Mouse (Mus musculus): ENCODE measurements at regions not wholly inside any gene's neighbourhood (a gene's known extent, or its start where the extent isn't known, plus 50 kb on each side); places are given as distances from the start of the nearest gene placed in this dataset.

- intact Hi-C loops (cut with DNase I): loop anchor here (5.0 kb wide), 2 partner anchors 94 to 391 kb away; no protein-coding TSS in a partner anchor
Observed at GRCm38 (mm10) chr10:95086755-95087154, 142.1 kb upstream of the Plxnc1 start.

- intact Hi-C loops (cut with DNase I): loop anchor here (5.0 kb wide), 2 partner anchors 93 to 392 kb away; no protein-coding TSS in a partner anchor
Observed at GRCm38 (mm10) chr10:95085688-95086268, 141.1 kb upstream of the Plxnc1 start.

- intact Hi-C loops (cut with DNase I): no loop called here
Observed at GRCm38 (mm10) chr10:95083341-95084148, 138.9 kb upstream of the Plxnc1 start.

- intact Hi-C loops (cut with DNase I): no loop called here
Observed at GRCm38 (mm10) chr10:95082634-95083033, 138.0 kb upstream of the Plxnc1 start.

GRCm38 (mm10) chr10:95079979-95080378 is 135.3 kb upstream of the Plxnc1 start:
- intact Hi-C loops (cut with DNase I): no loop called here

GRCm38 (mm10) chr10:95076421-95076820 is 131.8 kb upstream of the Plxnc1 start:
- intact Hi-C loops (cut with DNase I): no loop called here

- intact Hi-C loops (cut with DNase I): no loop called here
Observed at GRCm38 (mm10) chr10:95075897-95076296, 131.3 kb upstream of the Plxnc1 start.

GRCm38 (mm10) chr10:95074959-95075590 is 130.4 kb upstream of the Plxnc1 start:
- intact Hi-C loops (cut with DNase I): no loop called here

GRCm38 (mm10) chr10:95074381-95074780 is 129.7 kb upstream of the Plxnc1 start:
- intact Hi-C loops (cut with DNase I): no loop called here

GRCm38 (mm10) chr10:95067971-95068370 is 123.3 kb upstream of the Plxnc1 start:
- intact Hi-C loops (cut with DNase I): no loop called here

- intact Hi-C loops (cut with DNase I): no loop called here
Observed at GRCm38 (mm10) chr10:95066774-95067173, 122.1 kb upstream of the Plxnc1 start.

GRCm38 (mm10) chr10:95059486-95060091 is 115.0 kb upstream of the Plxnc1 start:
- intact Hi-C loops (cut with DNase I): no loop called here

GRCm38 (mm10) chr10:95059078-95059477 is 114.4 kb upstream of the Plxnc1 start:
- intact Hi-C loops (cut with DNase I): no loop called here

GRCm38 (mm10) chr10:95057051-95057714 is 112.5 kb upstream of the Plxnc1 start:
- intact Hi-C loops (cut with DNase I): no loop called here

- intact Hi-C loops (cut with DNase I): no loop called here
Observed at GRCm38 (mm10) chr10:95056541-95056940, 111.9 kb upstream of the Plxnc1 start.

- intact Hi-C loops (cut with DNase I): no loop called here
Observed at GRCm38 (mm10) chr10:95054869-95055268, 110.2 kb upstream of the Plxnc1 start.

- intact Hi-C loops (cut with DNase I): no loop called here
Observed at GRCm38 (mm10) chr10:95048790-95049189, 104.2 kb upstream of the Plxnc1 start.

- intact Hi-C loops (cut with DNase I): no loop called here
Observed at GRCm38 (mm10) chr10:95043978-95044377, 99.3 kb upstream of the Plxnc1 start.

- intact Hi-C loops (cut with DNase I): no loop called here
Observed at GRCm38 (mm10) chr10:95040258-95040895, 95.7 kb upstream of the Plxnc1 start.

- intact Hi-C loops (cut with DNase I): no loop called here
Observed at GRCm38 (mm10) chr10:95036043-95036697, 91.5 kb upstream of the Plxnc1 start.

Data from adrenal gland (tissue).